Mouse (Mus musculus): ENCODE data around the gene Gm20795.
"Not testable (repeated sequence)": the region's sequence is repeated elsewhere in the genome, so short reads cannot be mapped to it uniquely, and the experiment has no call there.

Gm20795 gene

DNA sequence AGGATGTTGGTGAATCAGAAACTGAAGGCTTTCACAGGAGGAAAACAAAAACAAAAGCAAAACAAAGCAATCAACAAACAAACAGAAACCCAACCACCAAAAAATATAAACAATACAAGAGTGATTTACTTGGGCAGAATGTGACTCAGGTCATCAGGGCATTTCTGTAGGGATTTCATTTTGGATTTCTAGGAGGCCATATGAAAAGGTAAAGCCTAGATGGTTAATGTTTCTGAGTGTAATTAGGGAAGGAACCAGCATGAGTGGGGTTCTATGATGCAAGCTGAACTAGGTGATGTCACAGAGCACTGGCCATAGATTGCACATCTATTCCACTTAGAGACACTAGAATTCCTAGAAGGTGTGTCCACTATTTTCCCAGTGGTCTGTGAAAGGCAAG is at the start of gene Gm20795:
Gene Gm20795 (plus strand): TSS at position 301 of the 400 bp plus-strand sequence.
- in situ Hi-C loops (cut with MboI, MseI), result not testable (repeated sequence)

DNA sequence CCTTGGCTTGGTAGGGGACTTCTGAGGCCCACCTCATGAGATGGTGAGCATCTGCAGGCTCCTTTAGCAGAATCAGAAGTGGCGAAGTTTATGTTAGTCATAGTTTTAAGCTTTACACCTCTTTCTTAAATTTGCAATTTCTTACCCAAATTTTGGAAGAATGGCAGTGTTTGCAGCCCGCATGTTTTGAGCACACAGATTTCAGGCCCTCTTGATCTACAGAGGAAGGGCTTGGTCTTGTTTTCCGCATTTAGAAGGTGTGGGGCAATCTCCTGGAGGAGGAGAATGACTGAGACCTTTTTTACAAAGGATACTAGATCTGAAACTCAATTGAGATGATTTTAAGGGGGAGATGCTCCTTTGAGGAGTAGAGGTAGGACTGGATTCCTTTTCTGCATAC is 29.0 kb upstream of the Gm20795 start, which contains the start of gene Gm21797:
Gene Gm21797 (minus strand): TSS at position 101 of the 400 bp plus-strand sequence.
- in situ Hi-C loops (cut with MboI, MseI), result not testable (repeated sequence)

Data from T-helper 2 cell (primary cell).